Mouse (Mus musculus): ENCODE results near the gene Npepps. TPM values are rescaled to one million over a fixed set of nuclear protein-coding genes. Genes with fewer than 3 reads are reported as not detected.
"Not testable (repeated sequence)": the region's sequence is repeated elsewhere in the genome, so short reads cannot be mapped to it uniquely, and the experiment has no call there.

Gene Npepps
- polyA plus RNA-seq, 1 experiment from 2014 or later: 101 TPM

GRCm38 (mm10) chr11:97312871-97313270 is 32.4 kb upstream of the Npepps start:
- not testable (repeated sequence) for H3K4me3 ChIP-seq (ENCODE audit: low read depth, low read length); H3K36me3 ChIP-seq (ENCODE audit: control insufficient read depth, insufficient read depth, low read length); DNase-seq (ENCODE audit: low spot score, missing footprints); H3K9me3 ChIP-seq (ENCODE audit: control insufficient read depth, low read length); H3K9ac ChIP-seq (ENCODE audit: low read length); H3K27me3 ChIP-seq (ENCODE audit: control insufficient read depth, insufficient read depth, low read length); ATAC-seq (ENCODE audit: low FRiP score); H3K27ac ChIP-seq (ENCODE audit: low read depth, low read length); H3K4me2 ChIP-seq
- WGBS: 84% methylated on average over 1 of the region's 1 CpGs
- H3K4me1 ChIP-seq (ENCODE audit: control insufficient read depth, insufficient read depth, low read length): peaks cover 17% of the 10 kb centered on the region

- no peaks in the 10 kb centered on the region for H3K9me3 ChIP-seq (ENCODE audit: control insufficient read depth, low read length)
- no peaks in the 10 kb centered on the region for H3K27me3 ChIP-seq (ENCODE audit: control insufficient read depth, insufficient read depth, low read length)
- ATAC-seq (ENCODE audit: low FRiP score) (no peak), DNase-seq (ENCODE audit: low spot score, missing footprints) (peak; percentile 93)
- 2% methylated on average over 18 of the region's 18 CpGs for WGBS
- no peaks in the 10 kb centered on the region for H3K36me3 ChIP-seq (ENCODE audit: control insufficient read depth, insufficient read depth, low read length)
- peaks cover 11% of the 10 kb centered on the region for H3K4me1 ChIP-seq (ENCODE audit: control insufficient read depth, insufficient read depth, low read length)
- H3K9ac ChIP-seq (ENCODE audit: low read length): peak overlapping the region; percentile 52
- peak overlapping the region; percentile 16; the same call in 1 of the 2 replicates for H3K27ac ChIP-seq (ENCODE audit: low read depth, low read length)
- H3K4me2 ChIP-seq: peak overlapping the region; percentile 51
- H3K4me3 ChIP-seq (ENCODE audit: low read depth, low read length): peak overlapping the region; percentile 13; the same call in 1 of the 2 replicates
Observed at GRCm38 (mm10) chr11:97310895-97311631, 30.6 kb upstream of the Npepps start.

GRCm38 (mm10) chr11:97309911-97310571 is 29.6 kb upstream of the Npepps start:
- Histone ChIP-seq H3K27me3 (ENCODE audit: control insufficient read depth, insufficient read depth, low read length) (no peaks in the 10 kb centered on the region), H3K36me3 (ENCODE audit: control insufficient read depth, insufficient read depth, low read length) (no peaks in the 10 kb centered on the region), H3K4me1 (ENCODE audit: control insufficient read depth, insufficient read depth, low read length) (peaks cover 11% of the 10 kb centered on the region), H3K4me3 (ENCODE audit: low read depth, low read length) (peak overlapping the region; percentile 32), H3K9ac (ENCODE audit: low read length) (peak overlapping the region; percentile 50), H3K9me3 (ENCODE audit: control insufficient read depth, low read length) (no peaks in the 10 kb centered on the region), H3K4me2 (peak overlapping the region; percentile 51), H3K27ac (ENCODE audit: low read depth, low read length) (no peak overlapping the region)
- ATAC-seq (ENCODE audit: low FRiP score) (peak; percentile 72), DNase-seq (ENCODE audit: low spot score, missing footprints) (peak; percentile 98)
- WGBS: under 1% methylated on average over 25 of the region's 25 CpGs

GRCm38 (mm10) chr11:97309451-97309836 is 29.0 kb upstream of the Npepps start:
- Histone ChIP-seq H3K27me3 (ENCODE audit: control insufficient read depth, insufficient read depth, low read length) (no peaks in the 10 kb centered on the region), H3K9me3 (ENCODE audit: control insufficient read depth, low read length) (no peaks in the 10 kb centered on the region), H3K4me2 (peak overlapping the region; percentile 51), H3K9ac (ENCODE audit: low read length) (peak overlapping the region; percentile 50), H3K36me3 (ENCODE audit: control insufficient read depth, insufficient read depth, low read length) (no peaks in the 10 kb centered on the region), H3K4me3 (ENCODE audit: low read depth, low read length) (peak overlapping the region; percentile 32), H3K4me1 (ENCODE audit: control insufficient read depth, insufficient read depth, low read length) (peaks cover 11% of the 10 kb centered on the region), H3K27ac (ENCODE audit: low read depth, low read length) (no peak overlapping the region)
- ATAC-seq (ENCODE audit: low FRiP score): no peak
- DNase-seq (ENCODE audit: low spot score, missing footprints): peak; percentile 93
- WGBS: 2% methylated on average over 9 of the region's 9 CpGs

- peak overlapping the region; percentile 51; the same call in 1 of the 2 replicates for H3K4me2 ChIP-seq
- H3K36me3 ChIP-seq (ENCODE audit: control insufficient read depth, insufficient read depth, low read length): no peaks in the 10 kb centered on the region
- no peak overlapping the region for H3K4me3 ChIP-seq (ENCODE audit: low read depth, low read length)
- H3K27ac ChIP-seq (ENCODE audit: low read depth, low read length): no peak overlapping the region
- peak; percentile 83 for DNase-seq (ENCODE audit: low spot score, missing footprints)
- H3K27me3 ChIP-seq (ENCODE audit: control insufficient read depth, insufficient read depth, low read length): no peaks in the 10 kb centered on the region
- H3K4me1 ChIP-seq (ENCODE audit: control insufficient read depth, insufficient read depth, low read length): peaks cover 11% of the 10 kb centered on the region
- no peak overlapping the region; the same call in 1 of the 2 replicates for H3K9ac ChIP-seq (ENCODE audit: low read length)
- WGBS: 48% methylated on average over 3 of the region's 3 CpGs
- no peaks in the 10 kb centered on the region for H3K9me3 ChIP-seq (ENCODE audit: control insufficient read depth, low read length)
- ATAC-seq (ENCODE audit: low FRiP score): no peak
Observed at GRCm38 (mm10) chr11:97308806-97309450, 28.5 kb upstream of the Npepps start.

GRCm38 (mm10) chr11:97307294-97308069 is 27.0 kb upstream of the Npepps start:
- H3K36me3 ChIP-seq (ENCODE audit: control insufficient read depth, insufficient read depth, low read length): no peaks in the 10 kb centered on the region
- H3K4me1 ChIP-seq (ENCODE audit: control insufficient read depth, insufficient read depth, low read length): peaks cover 11% of the 10 kb centered on the region
- DNase-seq (ENCODE audit: low spot score, missing footprints) (no peak), ATAC-seq (ENCODE audit: low FRiP score) (no peak)
- 94% methylated on average over 11 of the region's 11 CpGs for WGBS
- H3K4me3 ChIP-seq (ENCODE audit: low read depth, low read length): no peak overlapping the region
- no peak overlapping the region for H3K27ac ChIP-seq (ENCODE audit: low read depth, low read length)
- no peak overlapping the region for H3K4me2 ChIP-seq
- H3K9me3 ChIP-seq (ENCODE audit: control insufficient read depth, low read length): no peaks in the 10 kb centered on the region
- H3K9ac ChIP-seq (ENCODE audit: low read length): no peak overlapping the region
- H3K27me3 ChIP-seq (ENCODE audit: control insufficient read depth, insufficient read depth, low read length): no peaks in the 10 kb centered on the region

- peaks cover 3% of the 10 kb centered on the region; the same call in 1 of the 2 replicates for H3K4me1 ChIP-seq (ENCODE audit: control insufficient read depth, insufficient read depth, low read length)
- WGBS: 88% methylated on average over 5 of the region's 5 CpGs
- H3K4me3 ChIP-seq (ENCODE audit: low read depth, low read length): no peak overlapping the region
- H3K27me3 ChIP-seq (ENCODE audit: control insufficient read depth, insufficient read depth, low read length): no peaks in the 10 kb centered on the region
- ATAC-seq (ENCODE audit: low FRiP score) (no peak), DNase-seq (ENCODE audit: low spot score, missing footprints) (no peak)
- H3K9me3 ChIP-seq (ENCODE audit: control insufficient read depth, low read length): no peaks in the 10 kb centered on the region
- no peak overlapping the region for H3K9ac ChIP-seq (ENCODE audit: low read length)
- no peak overlapping the region for H3K27ac ChIP-seq (ENCODE audit: low read depth, low read length)
- no peak overlapping the region for H3K4me2 ChIP-seq
- no peaks in the 10 kb centered on the region for H3K36me3 ChIP-seq (ENCODE audit: control insufficient read depth, insufficient read depth, low read length)
Observed at GRCm38 (mm10) chr11:97304631-97305030, 24.2 kb upstream of the Npepps start.

GRCm38 (mm10) chr11:97302231-97302781 is 21.9 kb upstream of the Npepps start:
- Histone ChIP-seq H3K27ac (ENCODE audit: low read depth, low read length) (no peak overlapping the region), H3K4me3 (ENCODE audit: low read depth, low read length) (no peak overlapping the region), H3K9ac (ENCODE audit: low read length) (no peak overlapping the region), H3K27me3 (ENCODE audit: control insufficient read depth, insufficient read depth, low read length) (no peaks in the 10 kb centered on the region), H3K4me1 (ENCODE audit: control insufficient read depth, insufficient read depth, low read length) (no peaks in the 10 kb centered on the region), H3K4me2 (no peak overlapping the region), H3K9me3 (ENCODE audit: control insufficient read depth, low read length) (no peaks in the 10 kb centered on the region), H3K36me3 (ENCODE audit: control insufficient read depth, insufficient read depth, low read length) (no peaks in the 10 kb centered on the region)
- ATAC-seq (ENCODE audit: low FRiP score): no peak
- no peak for DNase-seq (ENCODE audit: low spot score, missing footprints)
- 33% methylated on average over 7 of the region's 7 CpGs for WGBS

Measured in midbrain, embryonic 11.5 days (tissue).